Mouse (Mus musculus) midbrain, embryonic 13.5 days (tissue): ENCODE measurements around the gene Gpc1. TPM values are rescaled to one million over a fixed set of nuclear protein-coding genes. Genes with fewer than 3 reads are reported as not detected.

Source experiments
- ATAC-seq: fragments of 200-750 bp; cut with Nextera tagmentation; 2 replicates; pipeline ENCODE4 v1.8.0; 2017; ENCODE audit warnings: mild to moderate bottlenecking, moderate TSS enrichment, moderate library complexity
- H3K27ac ChIP-seq: fragments of 300-500 bp; sonication (generic); 2 replicates; pipeline ENCODE4 v1.5.1; 2015; ENCODE audit warnings: inconsistent platforms, mild to moderate bottlenecking, moderate library complexity
- H3K27me3 ChIP-seq: fragments of 300-500 bp; sonication (generic); 2 replicates; pipeline ENCODE4 v1.6.1; 2015; ENCODE audit warnings: mild to moderate bottlenecking, inconsistent platforms
- H3K36me3 ChIP-seq: fragments of 300-500 bp; sonication (generic); 2 replicates; pipeline ENCODE4 v1.6.1; 2015; ENCODE audit warnings: mild to moderate bottlenecking, inconsistent platforms
- H3K4me1 ChIP-seq: fragments of 300-500 bp; sonication (generic); replicated peaks from 2 replicates; pipeline ENCODE4 v1.6.1; 2015; ENCODE audit warnings: inconsistent platforms
- H3K4me2 ChIP-seq: fragments of 300-500 bp; sonication (generic); replicated peaks from 2 replicates; pipeline ENCODE4 v1.6.1; 2015; ENCODE audit warnings: moderate library complexity, mild to moderate bottlenecking, inconsistent platforms
- H3K4me3 ChIP-seq: fragments of 300-500 bp; sonication (generic); replicated peaks from 2 replicates; pipeline ENCODE4 v1.5.1; 2015; ENCODE audit warnings: mild to moderate bottlenecking, inconsistent platforms
- H3K9ac ChIP-seq: fragments of 300-500 bp; sonication (generic); replicated peaks from 2 replicates; pipeline ENCODE4 v1.6.1; 2015; ENCODE audit warnings: mild to moderate bottlenecking, inconsistent platforms
- H3K9me3 ChIP-seq: fragments of 300-500 bp; sonication (generic); 2 replicates; pipeline ENCODE4 v1.6.1; 2016; ENCODE audit warnings: mild to moderate bottlenecking, inconsistent platforms
- WGBS: fragments of 180-500 bp; shearing (Covaris S2); methylation state at CpG from one replicate; pipeline ENCODE4 v1.1.7; 2015; 5-methylcytosine and 5-hydroxymethylcytosine counted together
- microRNA counts: library from miRNA; unstranded; fragments of <30 nt; microRNA quantifications from one replicate; lab custom pipeline; 2016
- microRNA-seq: library from miRNA; unstranded; fragments of <30 nt; microRNA quantifications from one replicate; pipeline ENCODE4, GENCODE M21; 2016
- polyA plus RNA-seq: library from polyadenylated mRNA; unstranded; fragments of >200 nt; fragmentation: Nextera tagmentation; extraction: Ambion mirVana; gene quantifications from 2 replicates; pipeline ENCODE4 v1.2.1, GENCODE M21; 2015

Gene Gpc1
- polyA plus RNA-seq, 1 experiment from 2014 or later = 67.7 TPM

DNA sequence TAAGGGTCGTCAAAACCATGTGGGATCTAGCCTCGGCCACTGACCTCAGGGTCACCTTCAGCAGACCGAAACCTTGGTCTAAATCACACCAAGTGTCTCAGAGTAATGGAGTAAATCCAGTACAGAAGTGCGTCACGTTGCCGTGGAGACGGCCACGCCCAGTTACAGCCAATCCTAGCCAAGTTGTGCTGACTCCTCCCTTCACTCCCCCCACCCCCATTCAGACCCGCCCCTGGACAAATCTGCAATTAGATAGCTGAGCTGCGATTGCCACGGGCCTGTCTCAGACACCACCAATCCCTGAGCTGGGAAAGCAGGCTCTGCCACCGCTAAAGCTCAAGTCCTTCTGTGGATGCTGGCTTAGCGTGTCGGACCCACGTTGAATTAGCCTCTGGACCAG is 71.3 kb downstream of the Gpc1 start, which contains the start of gene Ankmy1:
Gene Ankmy1, minus strand, starts transcription at position 121 of the 400 bp plus-strand sequence.
- H3K27ac ChIP-seq = no peak within 1 kb of the TSS

DNA sequence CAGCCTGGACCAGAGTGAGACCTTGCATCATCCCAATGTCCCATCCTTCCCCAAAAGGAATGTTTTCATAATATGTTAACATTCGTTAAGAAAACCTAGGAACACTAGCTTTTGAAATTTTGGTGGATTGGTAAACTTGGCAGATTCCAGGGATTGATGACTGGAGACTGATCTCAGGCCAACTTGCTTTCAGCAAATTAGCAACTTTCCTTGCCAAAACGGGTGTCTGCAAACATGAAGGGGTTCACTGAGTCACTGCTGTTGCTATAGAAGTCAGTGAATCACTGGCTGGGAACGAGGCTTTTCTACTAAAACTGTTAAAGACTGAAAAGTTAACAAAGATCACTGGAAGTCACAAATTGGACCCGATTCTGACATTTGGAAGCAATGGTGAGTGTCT is 72.2 kb downstream of the Gpc1 start:
- no peaks in the 10 kb centered on the region for H3K9me3 ChIP-seq
- no peak overlapping the region for H3K27ac ChIP-seq
- H3K36me3 ChIP-seq = no peaks in the 10 kb centered on the region
- H3K27me3 ChIP-seq = peaks cover 30% of the 10 kb centered on the region
- no peak overlapping the region for H3K9ac ChIP-seq
- WGBS = 84% methylated on average over 4 of the region's 4 CpGs
- peaks cover 24% of the 10 kb centered on the region for H3K4me1 ChIP-seq
- no peak overlapping the region for H3K4me2 ChIP-seq
- no peak for ATAC-seq
- H3K4me3 ChIP-seq = no peak overlapping the region

More for the DNA sequence above, 71.3 kb downstream of the Gpc1 start, which contains the start of gene Ankmy1:
- H3K4me3 ChIP-seq = peak within 1 kb of the TSS; percentile 15; the same call in 1 of the 2 replicates
- peaks cover 22% of the 10 kb centered on the region for H3K27me3 ChIP-seq
- ATAC-seq = peak; percentile 21
- under 1% methylated on average over 15 of the region's 15 CpGs for WGBS
- peak within 1 kb of the TSS; percentile 45; the same call in 1 of the 2 replicates for H3K9ac ChIP-seq
- H3K36me3 ChIP-seq = no peaks in the 10 kb centered on the region
- peak within 1 kb of the TSS; percentile 44 for H3K4me2 ChIP-seq
- no peaks in the 10 kb centered on the region for H3K9me3 ChIP-seq
- peaks cover 21% of the 10 kb centered on the region for H3K4me1 ChIP-seq

DNA sequence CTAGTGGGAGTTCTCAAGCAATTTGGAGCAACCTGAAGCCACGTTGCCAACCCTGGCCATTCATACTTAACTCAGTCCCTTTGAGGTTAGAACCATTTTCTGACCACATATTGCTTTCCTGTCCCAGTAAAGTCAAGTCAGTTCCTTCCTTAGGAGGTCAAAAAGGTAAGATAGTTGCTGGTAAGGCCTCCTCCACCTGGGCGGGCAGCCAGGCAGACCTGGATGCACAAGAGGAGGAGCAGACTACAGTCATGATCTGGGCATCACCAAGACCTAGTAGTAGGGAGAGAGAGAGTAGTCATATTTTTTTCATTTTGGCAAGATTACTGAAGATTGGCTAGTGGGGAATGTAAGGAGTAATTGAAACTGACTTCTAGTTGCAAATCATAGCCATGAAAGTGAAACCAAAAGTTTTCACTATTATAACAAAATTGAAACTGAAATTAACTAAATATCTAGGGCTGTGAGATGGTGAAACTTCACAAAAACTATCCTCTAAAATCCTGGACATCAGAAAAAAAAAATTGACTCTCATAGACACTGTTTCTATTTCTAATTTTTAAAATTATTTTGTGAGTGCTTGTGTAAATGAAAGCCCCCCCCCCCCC is 74.4 kb downstream of the Gpc1 start:
- Histone ChIP-seq H3K4me1 (peaks cover 37% of the 10 kb centered on the region), H3K9ac (no peak overlapping the region), H3K27ac (no peak overlapping the region), H3K4me2 (no peak overlapping the region), H3K4me3 (no peak overlapping the region), H3K36me3 (no peaks in the 10 kb centered on the region), H3K27me3 (peaks cover 27% of the 10 kb centered on the region), H3K9me3 (no peaks in the 10 kb centered on the region)
- WGBS = 93% methylated on average over 2 of the region's 2 CpGs
- no peak for ATAC-seq

DNA sequence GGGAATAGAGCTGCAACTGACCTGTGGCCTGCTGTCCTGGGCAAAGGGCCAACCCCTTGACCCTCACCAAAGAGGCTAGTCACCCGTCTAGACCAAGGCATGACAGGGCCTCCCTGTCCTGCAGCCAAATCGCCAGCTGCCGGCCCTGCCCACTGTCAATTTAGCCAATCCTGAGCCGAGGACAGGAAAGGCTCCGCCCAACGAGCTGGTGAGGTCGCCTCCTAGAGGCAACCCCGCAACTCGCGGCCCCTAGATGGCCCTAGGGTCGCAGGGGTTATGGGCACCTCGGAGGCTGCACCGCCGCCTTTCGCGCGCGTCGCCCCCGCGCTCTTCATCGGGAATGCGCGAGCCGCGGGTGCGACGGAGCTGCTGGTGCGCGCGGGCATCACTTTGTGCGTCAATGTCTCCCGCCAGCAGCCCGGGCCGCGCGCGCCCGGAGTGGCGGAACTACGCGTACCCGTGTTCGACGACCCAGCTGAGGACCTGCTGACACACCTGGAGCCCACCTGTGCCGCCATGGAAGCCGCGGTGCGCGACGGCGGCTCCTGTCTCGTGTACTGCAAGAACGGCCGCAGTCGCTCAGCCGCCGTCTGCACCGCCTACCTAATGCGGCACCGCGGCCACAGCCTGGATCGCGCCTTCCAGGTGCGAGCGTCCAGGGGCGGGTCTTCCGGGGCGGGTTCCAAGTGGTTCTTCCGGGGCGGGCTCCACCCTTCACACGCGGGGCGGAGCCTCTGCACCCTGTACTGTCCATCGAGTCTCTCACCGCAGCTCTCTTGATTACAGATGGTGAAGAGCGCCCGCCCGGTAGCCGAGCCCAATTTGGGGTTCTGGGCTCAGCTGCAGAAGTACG is 75.6 kb downstream of the Gpc1 start, which contains the start of gene Dusp28:
Gene Dusp28, plus strand, starts transcription at position 203 of the 853 bp plus-strand sequence.
- H3K4me1 ChIP-seq = peaks cover 46% of the 10 kb centered on the region
- ATAC-seq = peak; percentile 88
- under 1% methylated on average over 81 of the region's 81 CpGs for WGBS

DNA sequence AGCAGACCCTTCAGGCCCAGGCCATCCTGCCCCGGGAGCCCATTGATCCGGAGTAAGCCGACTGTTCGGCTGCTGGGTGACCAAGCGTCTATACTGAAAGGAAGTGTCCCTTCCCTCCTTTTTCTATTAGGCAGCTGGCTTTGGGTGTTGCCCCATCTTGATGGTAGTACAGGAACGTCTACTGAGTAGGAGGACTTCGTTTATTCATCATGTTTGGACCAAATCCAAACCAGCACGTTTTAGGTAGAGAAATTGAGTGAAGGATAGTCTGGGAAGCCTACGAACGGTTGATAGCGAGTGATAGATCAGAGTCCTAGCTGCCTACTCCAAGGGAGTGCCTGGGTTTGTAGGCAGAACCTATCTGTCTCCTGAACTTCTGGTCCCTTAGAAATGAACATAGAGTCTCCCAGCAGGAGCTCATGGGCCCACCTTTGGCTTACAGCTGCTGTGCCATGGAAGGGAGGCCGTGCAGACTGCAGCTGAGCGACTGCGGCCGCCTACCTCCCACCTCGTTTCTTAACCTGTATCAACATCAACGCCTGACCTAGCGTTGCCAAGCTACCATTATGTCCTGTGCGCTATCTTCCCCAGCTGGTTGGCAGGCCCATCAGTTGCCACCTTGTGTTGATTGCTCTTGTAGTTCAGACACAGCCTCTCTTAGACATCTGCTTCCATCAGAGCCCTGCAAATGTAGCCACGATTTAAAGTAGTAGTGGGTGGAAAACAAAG is 76.4 kb downstream of the Gpc1 start:
- Histone ChIP-seq H3K36me3 (no peaks in the 10 kb centered on the region), H3K9ac (peak overlapping the region; percentile 75), H3K4me1 (peaks cover 48% of the 10 kb centered on the region), H3K27me3 (peaks cover 15% of the 10 kb centered on the region; the same call in 1 of the 2 replicates), H3K4me3 (peak overlapping the region; percentile 70), H3K4me2 (peak overlapping the region; percentile 66), H3K9me3 (no peaks in the 10 kb centered on the region), H3K27ac (peak overlapping the region; percentile 91)
- ATAC-seq = no peak
- WGBS = 48% methylated on average over 20 of the region's 20 CpGs

More for the DNA sequence above, 75.6 kb downstream of the Gpc1 start, which contains the start of gene Dusp28:
- no peaks in the 10 kb centered on the region for H3K9me3 ChIP-seq
- peaks cover 15% of the 10 kb centered on the region for H3K27me3 ChIP-seq
- peak within 1 kb of the TSS; percentile 66 for H3K4me2 ChIP-seq
- peak within 1 kb of the TSS; percentile 75 for H3K9ac ChIP-seq
- no peaks in the 10 kb centered on the region for H3K36me3 ChIP-seq
- H3K27ac ChIP-seq = peak within 1 kb of the TSS; percentile 91
- H3K4me3 ChIP-seq = peak within 1 kb of the TSS; percentile 70

DNA sequence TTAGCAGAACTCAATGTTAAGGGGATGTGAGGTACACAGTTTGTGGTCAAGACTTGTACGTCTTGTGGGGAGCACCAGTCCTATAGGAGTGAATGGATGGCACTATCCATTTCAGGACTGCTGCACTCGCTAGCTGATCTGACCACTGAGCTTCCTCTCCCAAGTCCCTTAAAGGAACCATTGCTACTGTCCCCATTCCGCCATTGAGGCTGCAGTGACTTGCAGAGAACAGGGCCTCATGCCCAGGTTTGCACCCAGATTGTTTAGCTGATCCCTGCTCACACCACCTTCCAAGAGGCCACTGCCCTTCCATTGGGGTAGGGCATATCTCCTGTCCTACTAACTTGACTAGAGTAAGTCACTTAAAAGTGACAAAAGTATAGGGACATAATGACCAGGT is 77.2 kb downstream of the Gpc1 start:
- Histone ChIP-seq H3K9ac (no peak overlapping the region), H3K36me3 (no peaks in the 10 kb centered on the region), H3K9me3 (no peaks in the 10 kb centered on the region), H3K4me3 (no peak overlapping the region), H3K4me2 (no peak overlapping the region), H3K27me3 (peaks cover 15% of the 10 kb centered on the region; the same call in 1 of the 2 replicates), H3K27ac (no peak overlapping the region), H3K4me1 (peaks cover 46% of the 10 kb centered on the region)
- 89% methylated on average over 3 of the region's 3 CpGs for WGBS
- ATAC-seq = no peak

DNA sequence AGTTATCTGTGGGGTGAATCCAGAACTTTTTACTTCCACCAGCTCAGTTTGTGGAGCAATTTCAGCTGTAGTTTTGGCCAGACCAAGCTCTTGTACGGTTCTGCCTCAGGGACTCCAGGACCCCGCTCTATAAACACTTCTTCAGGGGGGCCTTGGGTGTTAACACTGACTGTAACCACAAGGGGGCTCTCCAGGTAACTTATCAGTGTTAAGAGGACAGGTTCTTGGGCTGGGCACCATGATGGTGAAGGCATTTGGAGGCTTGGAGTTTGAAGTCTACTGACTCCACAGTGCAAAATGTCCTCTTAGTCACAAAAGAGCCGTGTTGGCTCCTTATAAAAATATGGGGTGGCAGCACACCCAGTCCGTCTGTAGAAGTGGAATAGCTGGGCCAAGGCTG is 77.6 kb downstream of the Gpc1 start:
- Histone ChIP-seq H3K4me2 (peak overlapping the region; percentile 96; the same call in 1 of the 2 replicates), H3K9ac (no peak overlapping the region), H3K9me3 (no peaks in the 10 kb centered on the region), H3K4me1 (peaks cover 50% of the 10 kb centered on the region), H3K36me3 (peaks cover 3% of the 10 kb centered on the region), H3K4me3 (no peak overlapping the region), H3K27me3 (peaks cover 15% of the 10 kb centered on the region; the same call in 1 of the 2 replicates), H3K27ac (no peak overlapping the region)
- 67% methylated on average over 4 of the region's 4 CpGs for WGBS
- ATAC-seq = no peak

MicroRNAs within 50 kb of the gene (microRNA counts, 519-probe panel; counts per million panel counts)
- 5,717 counts per million, percentile 93 among the panel's probes with 10 or more counts for microRNA mmu-miR-149 (lab: Ali Mortazavi, UCI)

Small RNA genes within 50 kb of the gene (microRNA-seq; reads per million reads assigned to microRNA genes)
- gene Mir149 = 19,432 reads per million, percentile 97 among the genes with 10 or more reads in this experiment

Other genes starting within 250 kb of the Gpc1 start
- gene Olfr1412, start 245.9 kb upstream of the Gpc1 start, polyA plus RNA-seq = not detected in 2 replicates
- gene Olfr1411, start 237.2 kb upstream of the Gpc1 start, polyA plus RNA-seq = not detected in 2 replicates
- not detected in 2 replicates for gene Olfr1410, start 225.9 kb upstream of the Gpc1 start, polyA plus RNA-seq
- gene Olfr12, start 213.9 kb upstream of the Gpc1 start, polyA plus RNA-seq = 0.08 TPM in 1 of 2 replicates, not detected in the other
- gene Cops9, start 189.7 kb upstream of the Gpc1 start, polyA plus RNA-seq = 576 and 596 TPM in 2 replicates
- gene Otos, start 182.8 kb upstream of the Gpc1 start, polyA plus RNA-seq = 0.11 and 0.34 TPM in 2 replicates
- 0.72 and 1.0 TPM in 2 replicates for gene Ankmy1, start 71.3 kb downstream of the Gpc1 start, polyA plus RNA-seq
- 15.7 and 16.3 TPM in 2 replicates for gene Dusp28, start 75.3 kb downstream of the Gpc1 start, polyA plus RNA-seq
- gene Rnpepl1, start 79.1 kb downstream of the Gpc1 start, polyA plus RNA-seq = 20.1 and 24.8 TPM in 2 replicates
- 62.6 and 63.2 TPM in 2 replicates for gene Capn10, start 102.7 kb downstream of the Gpc1 start, polyA plus RNA-seq
- 0.34 and 0.44 TPM in 2 replicates for gene Gpr35, start 119.2 kb downstream of the Gpc1 start, polyA plus RNA-seq
- gene Aqp12, start 174.7 kb downstream of the Gpc1 start, polyA plus RNA-seq = not detected in 2 replicates